Mouse (Mus musculus): ENCODE data around the gene Pbx1. TPM values are rescaled to one million over a fixed set of nuclear protein-coding genes. Genes with fewer than 3 reads are reported as not detected.
A peak's percentile ranks its signal among the peaks of the same experiment; 100 is the strongest.

Gene Pbx1
- polyA plus RNA-seq, 1 experiment from 2014 or later = 34.4 TPM

DNA sequence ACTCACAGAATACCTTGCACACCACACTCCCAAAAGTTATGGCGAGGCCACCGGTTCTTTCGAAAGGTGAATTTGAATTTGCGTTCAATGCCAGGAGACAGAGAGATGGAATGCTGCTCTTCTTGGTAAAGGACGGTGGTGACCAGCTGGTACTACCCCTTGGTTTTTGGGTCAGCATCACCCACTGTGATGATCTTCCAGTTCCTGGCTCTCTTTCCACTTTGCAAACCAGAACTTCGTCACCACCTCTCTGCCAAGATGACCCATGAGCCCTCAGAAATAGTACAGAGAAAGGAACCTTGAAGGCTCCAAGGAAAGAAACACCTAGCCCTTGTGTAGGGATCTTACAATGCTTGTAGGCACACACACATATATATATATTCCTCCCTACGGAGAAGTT is 209.3 kb downstream of the Pbx1 start:
- Histone ChIP-seq H3K9ac (no peak overlapping the region), H3K36me3 (no peaks in the 10 kb centered on the region), H3K27me3 (no peaks in the 10 kb centered on the region), H3K9me3 (no peaks in the 10 kb centered on the region), H3K4me1 (replicated peaks) (peaks cover 57% of the 10 kb centered on the region), H3K4me3 (no peak overlapping the region), H3K27ac (replicated peaks) (no peak overlapping the region), H3K4me2 (no peak overlapping the region)
- 95% methylated on average over 7 of the region's 7 CpGs for WGBS
- no peak for ATAC-seq (ENCODE audit: low read depth)

DNA sequence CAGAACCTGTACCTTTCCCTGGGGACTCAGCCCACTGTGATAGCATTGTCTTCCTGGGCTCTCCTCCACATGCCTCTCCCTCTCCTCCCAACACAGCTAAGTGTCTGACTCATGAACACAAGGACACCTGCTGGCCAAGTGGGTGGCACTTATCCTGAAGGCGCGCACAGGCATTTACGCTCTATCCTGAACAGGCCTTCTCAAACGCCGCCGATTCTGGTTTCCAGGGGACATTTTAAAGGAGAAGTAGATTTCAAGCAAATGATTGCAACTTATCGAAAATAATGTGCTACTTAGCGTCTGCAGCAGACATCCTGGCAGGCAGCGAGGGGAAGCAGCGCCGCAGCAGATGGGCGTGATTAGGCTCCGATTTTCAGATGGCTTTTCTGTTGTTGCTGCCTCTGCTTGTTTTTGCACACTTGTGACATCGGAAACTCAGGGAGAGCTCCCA is 211.0 kb downstream of the Pbx1 start:
- Histone ChIP-seq H3K36me3 (no peaks in the 10 kb centered on the region), H3K4me3 (no peak overlapping the region), H3K4me1 (replicated peaks) (peaks cover 58% of the 10 kb centered on the region), H3K9ac (no peak overlapping the region), H3K27me3 (no peaks in the 10 kb centered on the region), H3K4me2 (peak overlapping the region; percentile 33), H3K27ac (replicated peaks) (peak overlapping the region; percentile 34; the same call in 1 of the 2 replicates), H3K9me3 (no peaks in the 10 kb centered on the region)
- no peak for ATAC-seq (ENCODE audit: low read depth)
- WGBS = 51% methylated on average over 14 of the region's 14 CpGs

DNA sequence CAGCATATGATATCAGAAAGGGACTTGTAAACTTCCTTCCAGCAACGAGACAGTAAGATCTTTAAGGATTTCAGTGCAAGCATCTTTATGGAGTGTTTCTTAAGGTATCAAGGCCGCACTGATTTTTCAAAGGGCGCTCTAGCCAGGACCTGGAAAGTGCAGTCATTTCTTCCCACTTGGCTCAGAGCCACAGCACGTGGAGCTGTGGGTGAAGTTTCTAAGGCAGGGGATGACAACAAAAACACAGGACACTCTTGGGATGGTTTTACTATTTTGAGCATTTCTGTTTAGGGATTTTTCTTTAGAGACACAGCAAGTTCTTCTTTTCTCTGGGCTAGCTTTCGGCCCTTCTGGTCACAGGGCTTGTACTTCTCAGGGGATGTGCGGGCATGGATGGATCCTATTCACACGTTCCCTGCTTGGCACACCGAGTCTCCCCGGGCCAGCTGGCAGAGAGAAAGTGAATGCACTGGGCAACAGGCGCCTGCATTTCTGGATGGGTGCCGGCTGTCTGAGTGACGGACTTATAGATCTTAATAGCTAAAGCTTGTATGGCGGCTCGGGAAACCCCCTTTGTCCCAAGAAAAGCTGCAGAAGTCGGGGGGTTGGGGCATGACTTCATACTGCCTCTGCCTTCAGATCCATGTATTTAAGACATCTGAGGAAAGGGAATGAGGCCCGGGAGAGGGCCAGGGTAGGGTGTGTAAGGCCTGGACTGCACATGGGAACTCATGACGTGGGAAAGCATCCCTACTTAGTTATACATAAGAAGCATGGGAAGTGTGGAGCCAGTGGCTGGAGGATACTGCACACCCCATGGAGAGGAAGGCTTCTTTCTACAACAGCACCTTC is 215.9 kb downstream of the Pbx1 start:
- no peak for ATAC-seq (ENCODE audit: low read depth)
- Histone ChIP-seq H3K4me2 (no peak overlapping the region), H3K9me3 (no peaks in the 10 kb centered on the region), H3K27ac (replicated peaks) (peak overlapping the region; percentile 42; the same call in 1 of the 2 replicates), H3K27me3 (no peaks in the 10 kb centered on the region), H3K4me1 (replicated peaks) (peaks cover 61% of the 10 kb centered on the region), H3K9ac (no peak overlapping the region; the same call in 1 of the 2 replicates), H3K4me3 (no peak overlapping the region), H3K36me3 (no peaks in the 10 kb centered on the region)
- 52% methylated on average over 17 of the region's 17 CpGs for WGBS

DNA sequence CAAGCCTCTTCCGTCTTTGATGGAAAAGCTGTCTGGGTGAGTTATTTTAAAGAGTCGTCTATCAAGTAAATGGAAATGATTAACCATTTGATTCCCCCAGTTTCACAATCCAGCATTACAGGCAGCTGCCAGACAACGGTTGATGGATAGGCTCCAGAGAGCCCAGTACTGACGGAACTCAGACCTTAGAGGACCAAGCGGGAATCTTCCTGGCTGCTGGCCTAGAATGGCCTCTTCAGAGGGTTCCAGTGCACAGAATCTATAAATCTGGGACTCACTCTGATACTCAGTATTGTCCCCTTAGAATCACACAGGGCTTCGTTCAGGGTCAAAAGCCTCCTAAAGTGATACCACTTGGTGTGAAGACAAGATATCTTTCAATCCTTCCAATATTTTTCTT is 216.6 kb downstream of the Pbx1 start:
- WGBS = 49% methylated on average over 6 of the region's 6 CpGs
- H3K36me3 ChIP-seq = no peaks in the 10 kb centered on the region
- H3K27ac ChIP-seq (replicated peaks) = peak overlapping the region; percentile 23; the same call in 1 of the 2 replicates
- ATAC-seq (ENCODE audit: low read depth) = no peak
- H3K4me3 ChIP-seq = no peak overlapping the region
- no peaks in the 10 kb centered on the region for H3K27me3 ChIP-seq
- peaks cover 54% of the 10 kb centered on the region for H3K4me1 ChIP-seq (replicated peaks)
- no peak overlapping the region for H3K4me2 ChIP-seq
- no peak overlapping the region for H3K9ac ChIP-seq
- no peaks in the 10 kb centered on the region for H3K9me3 ChIP-seq

- H3K4me3 ChIP-seq = no peak overlapping the region
- ATAC-seq (ENCODE audit: low read depth) = peak; percentile 88
- 2% methylated on average over 5 of the region's 5 CpGs for WGBS
- H3K9ac ChIP-seq = peak overlapping the region; percentile 42
- H3K9me3 ChIP-seq = no peaks in the 10 kb centered on the region
- no peaks in the 10 kb centered on the region for H3K27me3 ChIP-seq
- H3K36me3 ChIP-seq = peaks cover 7% of the 10 kb centered on the region
- peak overlapping the region; percentile 55 for H3K27ac ChIP-seq (replicated peaks)
- peaks cover 46% of the 10 kb centered on the region for H3K4me1 ChIP-seq (replicated peaks)
- peak overlapping the region; percentile 25; the same call in 1 of the 2 replicates for H3K4me2 ChIP-seq
Measured at GRCm38 (mm10) chr1:168214040-168214443, 218.0 kb downstream of the Pbx1 start.

DNA sequence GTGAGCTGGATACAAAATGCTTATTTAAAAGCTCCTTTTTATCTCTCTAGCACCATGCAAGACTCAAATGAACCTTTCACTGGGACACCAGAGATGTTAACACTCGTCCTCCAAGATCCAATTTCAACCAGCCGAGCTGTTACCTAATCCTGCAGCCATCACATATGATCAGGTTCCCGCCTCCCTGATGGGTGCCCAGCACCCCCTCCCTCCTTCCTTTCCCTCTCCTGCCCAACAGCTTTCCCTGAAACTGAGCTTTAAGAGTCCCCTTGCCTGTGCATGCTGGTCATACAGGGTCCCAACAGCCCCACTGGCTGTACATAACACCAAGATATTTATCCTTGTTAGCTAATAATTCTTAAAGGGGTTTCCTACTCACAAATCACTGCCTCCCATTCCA is 218.5 kb downstream of the Pbx1 start:
- Histone ChIP-seq H3K36me3 (peaks cover 12% of the 10 kb centered on the region), H3K27ac (replicated peaks) (peak overlapping the region; percentile 55), H3K4me2 (peak overlapping the region; percentile 25; the same call in 1 of the 2 replicates), H3K4me3 (no peak overlapping the region), H3K4me1 (replicated peaks) (peaks cover 46% of the 10 kb centered on the region), H3K27me3 (no peaks in the 10 kb centered on the region), H3K9me3 (no peaks in the 10 kb centered on the region), H3K9ac (peak overlapping the region; percentile 42)
- WGBS = 13% methylated on average over 3 of the region's 3 CpGs
- ATAC-seq (ENCODE audit: low read depth) = peak; percentile 37; the same call in 1 of the 2 replicates

GRCm38 (mm10) chr1:168210401-168210800 is 221.7 kb downstream of the Pbx1 start:
- H3K4me3 ChIP-seq = no peak overlapping the region
- H3K27ac ChIP-seq (replicated peaks) = no peak overlapping the region
- H3K4me1 ChIP-seq (replicated peaks) = peaks cover 24% of the 10 kb centered on the region
- H3K9me3 ChIP-seq = no peaks in the 10 kb centered on the region
- no peak overlapping the region for H3K9ac ChIP-seq
- ATAC-seq (ENCODE audit: low read depth) = no peak
- H3K36me3 ChIP-seq = peaks cover 22% of the 10 kb centered on the region
- 97% methylated on average over 5 of the region's 5 CpGs for WGBS
- H3K27me3 ChIP-seq = no peaks in the 10 kb centered on the region
- H3K4me2 ChIP-seq = no peak overlapping the region

GRCm38 (mm10) chr1:168200570-168201156 is 231.4 kb downstream of the Pbx1 start:
- Histone ChIP-seq H3K4me3 (no peak overlapping the region), H3K27ac (replicated peaks) (no peak overlapping the region), H3K9me3 (no peaks in the 10 kb centered on the region), H3K27me3 (no peaks in the 10 kb centered on the region), H3K36me3 (peaks cover 31% of the 10 kb centered on the region), H3K4me2 (no peak overlapping the region), H3K4me1 (replicated peaks) (peaks cover 8% of the 10 kb centered on the region; the same call in 1 of the 2 replicates), H3K9ac (no peak overlapping the region)
- ATAC-seq (ENCODE audit: low read depth) = 0 out of 2 replicates have a peak, but pooled peaks have one; percentile 19
- WGBS = 53% methylated on average over 13 of the region's 13 CpGs

DNA sequence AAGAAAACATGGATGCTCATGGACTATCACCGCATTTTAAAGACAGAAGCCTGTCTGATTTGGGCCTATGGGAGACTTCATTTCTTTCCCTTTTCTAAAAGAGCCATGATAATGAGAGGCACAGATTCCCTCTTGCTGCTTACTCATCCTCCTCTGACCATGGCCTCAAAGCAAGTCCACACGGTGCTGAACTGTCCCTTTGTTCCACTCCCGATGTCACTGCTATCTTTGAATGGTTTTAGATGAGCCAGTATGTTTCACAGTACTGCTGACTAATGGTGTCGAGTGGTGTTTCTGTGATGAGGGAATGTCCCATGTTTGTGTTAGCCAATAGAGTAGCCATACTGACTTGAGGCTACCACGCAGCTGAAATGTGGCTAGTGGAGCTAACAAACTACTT is 233.8 kb downstream of the Pbx1 start:
- Histone ChIP-seq H3K4me1 (replicated peaks) (peaks cover 10% of the 10 kb centered on the region; the same call in 1 of the 2 replicates), H3K36me3 (peaks cover 46% of the 10 kb centered on the region), H3K4me3 (no peak overlapping the region), H3K9me3 (no peaks in the 10 kb centered on the region), H3K27me3 (no peaks in the 10 kb centered on the region), H3K27ac (replicated peaks) (no peak overlapping the region), H3K9ac (no peak overlapping the region), H3K4me2 (no peak overlapping the region)
- no peak for ATAC-seq (ENCODE audit: low read depth)
- WGBS = 80% methylated on average over 5 of the region's 5 CpGs

DNA sequence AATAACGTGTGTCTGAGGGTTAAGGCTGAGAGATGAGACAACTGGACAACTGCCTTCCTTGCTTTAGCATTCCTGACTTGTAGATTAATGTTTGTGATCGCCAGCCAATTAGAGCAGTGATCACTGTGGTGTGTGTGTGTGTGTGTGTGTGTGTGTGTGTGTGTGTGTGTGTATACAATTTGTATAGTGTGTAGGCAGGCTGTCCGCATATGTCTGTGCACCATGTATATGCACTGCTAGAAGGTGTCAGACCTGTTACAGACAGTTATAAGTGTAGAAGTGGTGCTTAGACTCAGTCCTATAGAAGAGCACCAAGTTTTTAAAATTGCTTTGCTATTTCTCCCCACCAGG is 234.2 kb downstream of the Pbx1 start:
- H3K4me2 ChIP-seq = no peak overlapping the region
- H3K9ac ChIP-seq = no peak overlapping the region
- H3K27me3 ChIP-seq = no peaks in the 10 kb centered on the region
- no peaks in the 10 kb centered on the region for H3K9me3 ChIP-seq
- WGBS = 82% methylated on average over 3 of the region's 3 CpGs
- peaks cover 10% of the 10 kb centered on the region; the same call in 1 of the 2 replicates for H3K4me1 ChIP-seq (replicated peaks)
- peaks cover 46% of the 10 kb centered on the region for H3K36me3 ChIP-seq
- ATAC-seq (ENCODE audit: low read depth) = no peak
- H3K27ac ChIP-seq (replicated peaks) = no peak overlapping the region
- no peak overlapping the region for H3K4me3 ChIP-seq

DNA sequence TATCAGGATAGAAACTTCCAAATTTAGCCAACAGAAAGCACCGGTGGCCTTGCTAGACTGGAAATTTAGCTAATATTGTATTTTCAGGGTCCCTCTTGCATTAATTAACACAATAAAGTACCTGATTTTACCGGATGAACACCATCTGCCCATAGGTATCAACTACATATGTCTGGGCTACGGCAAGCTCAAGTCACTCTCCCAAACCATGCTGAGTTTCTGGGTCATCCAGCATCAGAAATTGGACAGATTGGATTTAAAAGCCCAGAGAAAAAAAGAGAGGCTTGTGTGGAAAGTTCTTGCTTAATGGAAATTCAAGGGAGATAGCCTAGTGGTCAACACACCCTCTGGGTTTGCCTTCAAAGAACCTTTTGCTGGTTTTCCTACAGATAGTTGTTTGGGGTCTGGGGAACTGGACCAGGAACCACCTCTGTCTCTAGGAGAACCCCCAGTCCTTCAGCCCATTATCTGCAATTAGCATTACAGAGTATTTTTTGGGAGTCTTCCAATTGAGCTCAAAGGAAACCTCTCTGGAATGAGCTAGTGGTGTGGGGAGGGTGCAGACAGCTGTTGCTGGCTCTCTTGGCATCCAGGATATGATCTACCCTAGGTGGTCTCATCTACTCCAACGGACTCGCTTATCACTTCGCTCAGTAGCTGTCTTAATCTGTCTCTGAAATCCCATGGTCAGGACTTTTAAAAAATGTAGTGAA is 234.7 kb downstream of the Pbx1 start:
- no peaks in the 10 kb centered on the region for H3K9me3 ChIP-seq
- no peak overlapping the region for H3K27ac ChIP-seq (replicated peaks)
- H3K4me3 ChIP-seq = no peak overlapping the region
- no peaks in the 10 kb centered on the region for H3K27me3 ChIP-seq
- 79% methylated on average over 6 of the region's 6 CpGs for WGBS
- H3K9ac ChIP-seq = no peak overlapping the region
- no peak overlapping the region for H3K4me2 ChIP-seq
- peaks cover 43% of the 10 kb centered on the region for H3K36me3 ChIP-seq
- ATAC-seq (ENCODE audit: low read depth) = no peak
- H3K4me1 ChIP-seq (replicated peaks) = peaks cover 10% of the 10 kb centered on the region; the same call in 1 of the 2 replicates

DNA sequence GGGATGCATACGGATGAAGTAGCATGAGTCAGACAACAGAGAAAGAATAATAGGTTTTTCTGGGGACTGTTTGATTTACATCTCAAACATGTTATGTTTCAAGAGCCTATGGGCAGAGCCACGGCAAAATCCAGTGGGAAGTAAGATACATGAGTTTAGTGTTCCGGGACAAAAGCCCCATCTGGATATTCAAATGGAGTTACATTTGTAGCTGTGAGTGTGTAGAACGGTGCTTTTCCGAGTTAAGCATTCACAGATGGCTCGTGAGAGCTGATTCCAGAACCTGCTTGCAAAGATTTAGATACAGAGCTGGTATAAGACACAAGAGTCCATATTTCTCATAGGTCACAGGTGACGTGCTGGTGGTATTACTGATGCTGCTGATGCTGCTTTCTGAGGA is 238.7 kb downstream of the Pbx1 start:
- H3K36me3 ChIP-seq = peaks cover 25% of the 10 kb centered on the region
- H3K4me2 ChIP-seq = no peak overlapping the region
- H3K4me1 ChIP-seq (replicated peaks) = peaks cover 10% of the 10 kb centered on the region
- no peaks in the 10 kb centered on the region for H3K9me3 ChIP-seq
- peak overlapping the region; percentile 38; the same call in 1 of the 2 replicates for H3K27ac ChIP-seq (replicated peaks)
- H3K4me3 ChIP-seq = no peak overlapping the region
- no peak for ATAC-seq (ENCODE audit: low read depth)
- no peak overlapping the region for H3K9ac ChIP-seq
- no peaks in the 10 kb centered on the region for H3K27me3 ChIP-seq
- 55% methylated on average over 7 of the region's 7 CpGs for WGBS
